Mouse (Mus musculus) splenic B cell, adult 2 months (primary cell): ENCODE results near the gene Yeats4.

Experiments used
- DNase-seq: peaks from one replicate; pipeline ENCODE4 v3.0.0-alpha.2; 2011; ENCODE audit warnings: low read depth, low spot score
- H3K27me3 ChIP-seq: 2 replicates; pipeline ENCODE4 v1.6.1; 2012; ENCODE audit warnings: mild to moderate bottlenecking, low read length, moderate library complexity, mixed read lengths; ENCODE audit not compliant: control insufficient read depth, poor library complexity, insufficient read depth, severe bottlenecking
- H3K36me3 ChIP-seq: 2 replicates; pipeline ENCODE4 v1.6.1; 2012; ENCODE audit warnings: mild to moderate bottlenecking, low read length, moderate library complexity, mixed read lengths; ENCODE audit not compliant: control insufficient read depth, poor library complexity, insufficient read depth, severe bottlenecking

Gene Yeats4

DNA sequence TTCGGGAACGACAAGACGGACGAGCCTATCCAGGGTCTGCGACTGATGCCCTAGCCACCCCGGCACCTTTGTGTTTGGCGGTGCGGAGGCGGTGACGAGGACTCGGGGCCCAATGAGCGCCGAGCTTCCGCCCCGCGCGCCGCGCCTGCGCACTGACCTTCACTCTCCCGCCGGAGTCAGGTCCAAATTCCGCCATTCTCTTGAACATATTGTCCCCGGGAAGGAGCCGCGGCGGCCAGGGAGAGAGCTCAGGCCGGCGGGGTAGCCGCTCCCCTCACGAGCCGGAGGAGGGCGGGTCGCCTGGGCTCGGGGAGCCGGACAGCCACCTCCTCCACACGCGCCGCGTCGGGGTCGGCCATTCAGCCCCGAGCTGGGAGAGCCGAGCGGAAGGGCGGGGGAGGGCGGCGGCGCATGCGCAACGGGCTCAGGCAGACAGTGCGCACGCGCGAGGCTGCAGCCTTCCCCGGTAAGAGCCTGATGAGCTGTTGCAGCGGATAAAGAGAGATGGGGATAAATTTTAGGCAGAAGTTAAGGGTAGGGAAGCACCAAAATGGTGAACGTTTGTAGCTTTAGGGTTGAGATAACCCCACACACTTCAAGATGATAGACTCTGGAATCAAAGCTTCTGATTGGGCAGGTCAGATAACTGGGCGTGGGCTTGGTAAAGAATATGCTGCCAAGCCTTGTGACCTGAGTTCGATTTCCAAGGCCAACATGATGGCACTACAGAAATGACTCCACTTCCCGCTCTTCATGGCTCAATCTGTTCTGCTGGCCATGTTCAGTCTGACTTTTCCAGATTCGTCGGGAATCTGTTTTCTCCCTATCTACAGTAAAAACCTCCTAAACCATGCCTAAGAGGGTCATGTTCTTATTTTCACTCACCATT is at the start of gene Yeats4:
Gene Yeats4 (minus strand): TSS at position 406 of the 889 bp plus-strand sequence.
- DNase-seq, result peak; percentile 97
- Histone ChIP-seq H3K27me3 (no peaks in the 10 kb centered on the region), H3K36me3 (peaks cover 8% of the 10 kb centered on the region)

DNA sequence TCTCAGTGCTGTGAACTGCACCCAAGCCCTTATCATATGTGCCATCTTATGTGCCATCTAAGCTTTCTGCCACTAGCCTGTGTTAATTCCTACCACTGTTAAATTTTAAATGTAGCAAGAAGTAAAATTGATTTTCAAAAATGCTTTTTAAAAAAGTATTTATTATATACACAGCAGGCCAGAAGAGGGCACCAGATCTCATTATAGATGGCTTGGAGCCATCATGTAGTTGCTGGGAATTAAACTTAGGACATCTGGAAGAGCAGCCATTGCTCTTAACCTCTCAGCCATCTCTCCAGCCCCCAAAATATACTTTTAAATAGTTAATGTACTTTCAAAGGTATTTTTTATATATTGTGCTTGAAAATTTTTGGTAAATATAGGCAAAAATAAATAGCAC is 47.7 kb upstream of the Yeats4 start:
- peak; percentile 39 for DNase-seq
- H3K27me3 ChIP-seq, result 0 out of 2 replicates have a peak, but pooled peaks cover 2% of the 10 kb centered on the region
- H3K36me3 ChIP-seq, result no peaks in the 10 kb centered on the region; the same call in 1 of the 2 replicates

GRCm38 (mm10) chr10:117259870-117260269 is 35.6 kb upstream of the Yeats4 start:
- Histone ChIP-seq H3K36me3 (no peaks in the 10 kb centered on the region), H3K27me3 (no peaks in the 10 kb centered on the region)
- no peak for DNase-seq

DNA sequence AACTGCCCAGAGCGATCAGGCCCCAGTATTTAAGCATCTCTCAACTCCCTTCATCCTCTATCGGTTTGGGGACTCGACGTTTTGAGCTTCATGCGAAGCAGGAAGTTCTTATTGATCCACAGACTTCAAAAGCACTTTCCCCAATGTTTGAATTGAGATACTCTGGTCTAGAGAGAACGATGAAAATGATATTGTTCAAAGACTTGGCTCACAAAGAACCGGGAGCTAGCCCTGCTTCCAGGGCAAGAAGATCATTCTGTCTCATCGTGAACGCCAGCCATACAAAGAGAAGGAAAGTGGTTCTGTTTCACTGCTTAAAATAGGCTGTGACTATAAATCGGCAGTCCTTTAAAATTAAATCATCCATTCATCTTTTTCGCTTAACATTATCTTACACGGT is 14.3 kb upstream of the Yeats4 start, which contains the start of gene 9530003J23Rik:
Gene 9530003J23Rik (minus strand): TSS at position 101 of the 400 bp plus-strand sequence.
- no peak for DNase-seq
- Histone ChIP-seq H3K27me3 (no peaks in the 10 kb centered on the region), H3K36me3 (no peaks in the 10 kb centered on the region)

GRCm38 (mm10) chr10:117235866-117236265 is 11.6 kb upstream of the Yeats4 start:
- no peak for DNase-seq
- no peaks in the 10 kb centered on the region for H3K36me3 ChIP-seq
- H3K27me3 ChIP-seq, result no peaks in the 10 kb centered on the region

DNA sequence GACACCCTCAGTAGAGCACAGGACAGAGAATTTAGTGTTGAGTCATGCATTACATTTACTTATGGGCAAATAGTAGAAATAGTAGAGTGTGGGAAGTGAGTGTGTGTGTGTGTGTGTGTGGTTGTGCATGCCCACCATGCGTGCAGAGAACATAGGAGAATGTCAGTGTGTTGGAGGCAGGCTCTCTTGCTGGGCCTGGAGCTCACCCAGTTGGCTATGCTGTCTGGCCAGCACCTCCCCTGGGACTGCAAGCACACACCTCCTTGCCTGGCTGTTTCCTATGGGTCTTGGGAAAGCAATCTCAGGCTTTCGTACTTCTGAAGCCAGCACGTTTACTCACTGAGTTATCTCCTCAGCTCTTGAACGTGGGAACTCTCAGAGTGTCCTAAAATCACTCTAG is 10.5 kb upstream of the Yeats4 start:
- DNase-seq, result no peak
- H3K36me3 ChIP-seq, result no peaks in the 10 kb centered on the region
- H3K27me3 ChIP-seq, result no peaks in the 10 kb centered on the region

GRCm38 (mm10) chr10:117229826-117230225 is 5.5 kb upstream of the Yeats4 start:
- DNase-seq, result peak; percentile 45
- Histone ChIP-seq H3K36me3 (no peaks in the 10 kb centered on the region), H3K27me3 (no peaks in the 10 kb centered on the region)

- DNase-seq, result no peak
- Histone ChIP-seq H3K27me3 (no peaks in the 10 kb centered on the region), H3K36me3 (no peaks in the 10 kb centered on the region; the same call in 1 of the 2 replicates)
These were observed 1.7 kb upstream of the Yeats4 start for GRCm38 (mm10) chr10:117226002-117226401.

DNA sequence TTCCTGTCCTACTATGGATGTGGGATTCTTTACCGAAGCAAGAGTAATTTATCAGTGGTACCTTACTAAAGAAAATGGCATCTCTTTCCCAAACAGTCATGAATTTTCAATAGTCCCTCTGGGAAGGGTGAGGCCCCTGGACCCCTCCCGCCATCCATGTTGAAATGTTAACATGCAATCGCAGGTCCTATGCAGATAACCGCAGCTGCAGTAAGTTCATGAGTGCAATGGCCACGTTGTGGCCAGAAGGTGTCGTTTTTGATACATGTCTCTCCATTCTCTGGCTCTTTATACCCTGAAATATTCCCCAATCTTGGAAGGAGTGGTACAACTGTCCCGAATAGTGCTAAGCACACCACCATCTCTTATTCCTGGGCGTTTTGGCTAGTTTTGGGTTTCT is 787 bp upstream of the Yeats4 start:
- peaks cover 3% of the 10 kb centered on the region for H3K36me3 ChIP-seq
- no peaks in the 10 kb centered on the region for H3K27me3 ChIP-seq
- DNase-seq, result no peak

- Histone ChIP-seq H3K36me3 (peaks cover 8% of the 10 kb centered on the region), H3K27me3 (no peaks in the 10 kb centered on the region)
- no peak for DNase-seq
These were observed 577 bp downstream of the Yeats4 start for GRCm38 (mm10) chr10:117223758-117224101.

DNA sequence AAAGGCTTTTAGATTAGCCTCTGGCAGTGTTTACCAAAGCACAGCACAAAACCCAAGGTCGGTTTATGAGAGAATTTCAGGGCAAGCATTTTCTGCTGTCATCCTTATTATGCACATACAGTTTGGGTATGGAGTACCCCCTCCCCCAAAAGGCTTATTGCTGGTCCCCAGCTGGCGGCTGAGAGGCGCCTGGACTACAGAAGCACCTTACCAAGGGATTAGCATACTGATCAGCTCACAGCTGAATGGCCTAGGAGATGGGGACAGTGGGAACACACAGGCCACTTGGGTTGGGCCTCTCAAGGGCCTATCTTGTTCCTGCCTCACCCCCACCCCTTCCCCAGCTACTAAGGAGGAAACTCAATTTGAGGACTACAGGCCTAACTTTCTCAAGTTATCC is 1.5 kb downstream of the Yeats4 start:
- DNase-seq, result no peak
- no peaks in the 10 kb centered on the region for H3K27me3 ChIP-seq
- peaks cover 8% of the 10 kb centered on the region for H3K36me3 ChIP-seq

GRCm38 (mm10) chr10:117218351-117218750 is 6.0 kb downstream of the Yeats4 start:
- Histone ChIP-seq H3K27me3 (no peaks in the 10 kb centered on the region), H3K36me3 (peaks cover 11% of the 10 kb centered on the region)
- no peak for DNase-seq

GRCm38 (mm10) chr10:117217246-117217840 is 7.0 kb downstream of the Yeats4 start:
- H3K27me3 ChIP-seq, result no peaks in the 10 kb centered on the region
- peaks cover 11% of the 10 kb centered on the region for H3K36me3 ChIP-seq
- peak; percentile 36 for DNase-seq

DNA sequence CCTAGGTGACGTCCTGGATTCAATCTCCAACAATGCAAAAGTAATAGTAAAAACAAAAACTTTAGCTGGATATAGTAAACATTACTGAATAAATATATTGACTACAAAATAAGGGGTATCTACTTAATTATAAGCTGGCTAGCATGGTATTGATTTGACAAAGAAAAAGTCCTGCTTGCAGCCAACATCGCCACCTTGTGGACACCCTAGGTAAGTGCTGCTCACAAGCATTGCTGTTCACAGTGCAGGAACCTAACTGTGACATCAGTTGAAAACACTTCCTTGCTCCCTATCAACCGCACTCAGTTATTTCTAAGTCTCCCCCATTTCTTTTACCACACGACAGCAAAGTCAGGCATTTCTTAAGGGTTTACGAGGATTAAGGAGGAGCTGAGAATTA is 7.5 kb downstream of the Yeats4 start:
- peak; percentile 87 for DNase-seq
- Histone ChIP-seq H3K36me3 (peaks cover 11% of the 10 kb centered on the region), H3K27me3 (no peaks in the 10 kb centered on the region)

GRCm38 (mm10) chr10:117216132-117216495 is 8.2 kb downstream of the Yeats4 start:
- peak; percentile 97 for DNase-seq
- H3K36me3 ChIP-seq, result peaks cover 11% of the 10 kb centered on the region
- H3K27me3 ChIP-seq, result no peaks in the 10 kb centered on the region
